Mouse (Mus musculus) embryo, embryonic 10 days (tissue): ENCODE measurements around the gene Gm28048.
A peak's percentile ranks its signal among the peaks of the same experiment; 100 is the strongest.

Experiments used
- DNase-seq: peaks from one replicate; pipeline ENCODE4 v3.0.0-alpha.2; 2015; ENCODE audit warnings: low spot score

The Gm28048 gene

GRCm38 (mm10) chr11:22950131-22950530 lies 31.8 kb downstream of the Gm28048 start:
- no peak for DNase-seq

GRCm38 (mm10) chr11:22949101-22949500 lies 32.8 kb downstream of the Gm28048 start:
- DNase-seq = no peak

- DNase-seq = no peak
Observed at GRCm38 (mm10) chr11:22938983-22939382, 42.9 kb downstream of the Gm28048 start.

GRCm38 (mm10) chr11:22937716-22938316 lies 44.1 kb downstream of the Gm28048 start:
- no peak for DNase-seq

GRCm38 (mm10) chr11:22936446-22937125 lies 45.3 kb downstream of the Gm28048 start:
- no peak for DNase-seq

- DNase-seq = no peak
Observed at GRCm38 (mm10) chr11:22932167-22932566, 49.7 kb downstream of the Gm28048 start.

GRCm38 (mm10) chr11:22931320-22931905 lies 50.5 kb downstream of the Gm28048 start:
- DNase-seq = no peak

GRCm38 (mm10) chr11:22930129-22930528 lies 51.8 kb downstream of the Gm28048 start:
- DNase-seq = no peak

GRCm38 (mm10) chr11:22928586-22929169 lies 53.2 kb downstream of the Gm28048 start:
- no peak for DNase-seq

- no peak for DNase-seq
Observed at GRCm38 (mm10) chr11:22923606-22924005, 58.3 kb downstream of the Gm28048 start.

GRCm38 (mm10) chr11:22922546-22922945 lies 59.3 kb downstream of the Gm28048 start:
- DNase-seq = no peak

- DNase-seq = no peak
Observed at GRCm38 (mm10) chr11:22919336-22919735, 62.6 kb downstream of the Gm28048 start.

GRCm38 (mm10) chr11:22917786-22918185 lies 64.1 kb downstream of the Gm28048 start:
- DNase-seq = no peak

- DNase-seq = peak; percentile 12
Observed at GRCm38 (mm10) chr11:22913744-22914143, 68.1 kb downstream of the Gm28048 start.

- DNase-seq = no peak
Observed at GRCm38 (mm10) chr11:22911831-22912230, 70.1 kb downstream of the Gm28048 start.

- DNase-seq = no peak
Observed at GRCm38 (mm10) chr11:22906453-22906865, 75.4 kb downstream of the Gm28048 start.

GRCm38 (mm10) chr11:22902923-22903322 lies 79.0 kb downstream of the Gm28048 start:
- DNase-seq = no peak

- no peak for DNase-seq
Observed at GRCm38 (mm10) chr11:22900041-22900440, 81.8 kb downstream of the Gm28048 start.

GRCm38 (mm10) chr11:22897642-22898041 lies 84.2 kb downstream of the Gm28048 start:
- no peak for DNase-seq

GRCm38 (mm10) chr11:22897127-22897526 lies 84.8 kb downstream of the Gm28048 start:
- DNase-seq = no peak

- DNase-seq = no peak
Observed at GRCm38 (mm10) chr11:22893075-22893474, 88.8 kb downstream of the Gm28048 start.

- DNase-seq = no peak
Observed at GRCm38 (mm10) chr11:22892466-22892865, 89.4 kb downstream of the Gm28048 start.

- DNase-seq = no peak
Observed at GRCm38 (mm10) chr11:22891876-22892275, 90.0 kb downstream of the Gm28048 start.
